Mouse (Mus musculus): Measurements from ENCODE around the gene Npy5r.

- no peak for TF ChIP-seq EP300 (optimal IDR thresholded peaks at IDR 0.05)
- TF ChIP-seq CTCF (IDR thresholded peaks at IDR 0.05; ENCODE audit: low read depth): no peak
Measured at GRCm38 (mm10) chr8:66690402-66690801, 2.5 kb upstream of the Npy5r start.

All from stomach, postnatal 0 days (tissue).